Mouse (Mus musculus) olfactory bulb, adult 2 months (tissue): ENCODE measurements around the gene Foxk2. TPM values are rescaled to one million over a fixed set of nuclear protein-coding genes. Genes with fewer than 3 reads are reported as not detected.
"Not testable (repeated sequence)": the region's sequence is repeated elsewhere in the genome, so short reads cannot be mapped to it uniquely, and the experiment has no call there.

ENCODE experiments used
- H3K27ac ChIP-seq: fragments of 200-500 bp; 2 replicates; pipeline ENCODE4 v1.5.1; 2012; ENCODE audit warnings: low read depth, low read length; ENCODE audit not compliant: insufficient read depth
- H3K4me1 ChIP-seq: fragments of 200-500 bp; 2 replicates; pipeline ENCODE4 v1.6.1; 2012; ENCODE audit warnings: low read length; ENCODE audit not compliant: control insufficient read depth, insufficient read depth
- H3K4me3 ChIP-seq: fragments of 200-500 bp; 2 replicates; pipeline ENCODE4 v1.5.1; 2012; ENCODE audit warnings: mild to moderate bottlenecking, low read depth, low read length, moderate library complexity; ENCODE audit not compliant: insufficient read depth
- CTCF ChIP-seq: fragments of 200-500 bp; IDR thresholded peaks from 2 replicates; pipeline ENCODE4 v1.5.1; 2012; ENCODE audit warnings: low read depth, mild to moderate bottlenecking, low read length, moderate library complexity; ENCODE audit not compliant: insufficient read depth
- POLR2A ChIP-seq: fragments of 200-500 bp; IDR thresholded peaks from 2 replicates; pipeline ENCODE4 v1.6.1; 2012; ENCODE audit warnings: mild to moderate bottlenecking, low read depth, low read length, moderate library complexity; ENCODE audit not compliant: insufficient read depth
- WGBS: fragments of 180-500 bp; shearing (Covaris S2); methylation state at CpG from one replicate; pipeline ENCODE4 v1.1.7; 2018; 5-methylcytosine and 5-hydroxymethylcytosine counted together
- polyA plus RNA-seq: library from polyadenylated mRNA; stranded (reverse); fragments of >200 nt; gene quantifications from 2 replicates; pipeline ENCODE4 v1.2.4, GENCODE M21; 2012; ENCODE audit warnings: low replicate concordance; ENCODE audit not compliant: missing spikeins, insufficient read depth, insufficient read length

Foxk2 gene
- polyA plus RNA-seq, 1 experiment: not detected

GRCm38 (mm10) chr11:121326034-121326433, 66.2 kb downstream of the Foxk2 start:
- WGBS: 80% methylated on average over 1 of the region's 1 CpGs
- H3K4me3 ChIP-seq: no peak overlapping the region
- H3K4me1 ChIP-seq: no peaks in the 10 kb centered on the region
- no peak overlapping the region for H3K27ac ChIP-seq
- TF ChIP-seq POLR2A (no peak), CTCF (no peak)

DNA sequence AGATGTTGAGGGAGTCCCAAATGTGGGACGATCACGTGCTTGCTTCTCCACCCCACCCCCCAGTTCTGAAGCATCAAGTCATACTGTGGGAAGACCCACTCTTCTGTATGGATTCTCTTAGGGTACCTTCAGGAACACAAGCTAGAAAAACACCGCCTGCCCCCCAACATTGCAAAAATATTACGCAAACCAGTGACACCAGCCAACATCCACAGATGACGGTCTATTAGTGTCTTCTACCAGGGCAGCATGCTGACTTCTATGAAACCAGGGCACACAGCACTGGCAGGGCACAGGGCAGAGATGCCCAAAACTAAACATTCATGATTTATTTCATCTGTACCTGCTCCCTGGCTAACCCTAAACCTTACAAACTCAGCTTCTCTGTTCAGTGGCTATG, 66.9 kb downstream of the Foxk2 start:
- H3K4me3 ChIP-seq: no peak overlapping the region
- no peak overlapping the region for H3K27ac ChIP-seq
- no peaks in the 10 kb centered on the region for H3K4me1 ChIP-seq
- no peak for TF ChIP-seq POLR2A
- no peak for TF ChIP-seq CTCF
- 98% methylated on average over 5 of the region's 5 CpGs for whole genome bisulfite sequencing

DNA sequence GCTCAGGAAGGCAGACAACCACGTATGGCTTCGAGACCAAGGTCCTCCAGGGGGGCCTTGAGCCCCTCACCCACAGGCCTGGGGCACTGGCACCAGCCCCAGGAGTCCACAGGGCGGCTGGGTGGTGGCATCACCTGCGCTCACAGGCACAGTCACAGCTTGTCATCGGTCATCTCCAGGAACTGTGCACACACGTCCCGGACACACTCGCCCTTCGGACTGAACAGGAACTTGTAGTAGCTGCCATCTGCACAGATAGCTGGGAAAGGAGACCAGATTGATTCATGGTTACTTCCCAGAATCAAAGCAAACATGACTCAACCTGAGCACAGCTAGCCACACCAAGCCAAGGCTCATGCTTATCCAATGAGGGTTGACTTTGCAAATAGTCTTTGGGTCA, 68.4 kb downstream of the Foxk2 start:
- 98% methylated on average over 9 of the region's 9 CpGs for WGBS

GRCm38 (mm10) chr11:121328619-121329018, 68.8 kb downstream of the Foxk2 start:
- no peaks in the 10 kb centered on the region for H3K4me1 ChIP-seq
- no peak for TF ChIP-seq POLR2A
- TF ChIP-seq CTCF: no peak
- no peak overlapping the region for H3K27ac ChIP-seq
- no peak overlapping the region for H3K4me3 ChIP-seq

More for the DNA sequence above, 68.4 kb downstream of the Foxk2 start:
- no peaks in the 10 kb centered on the region for H3K4me1 ChIP-seq
- no peak for TF ChIP-seq CTCF
- no peak for TF ChIP-seq POLR2A
- H3K27ac ChIP-seq: no peak overlapping the region
- H3K4me3 ChIP-seq: no peak overlapping the region

GRCm38 (mm10) chr11:121331641-121332040, 71.9 kb downstream of the Foxk2 start:
- Histone ChIP-seq H3K4me1 (no peaks in the 10 kb centered on the region), H3K27ac (no peak overlapping the region), H3K4me3 (no peak overlapping the region)
- 72% methylated on average over 3 of the region's 3 CpGs for WGBS
- TF ChIP-seq CTCF (no peak), POLR2A (no peak)

- 100% methylated on average over 1 of the region's 1 CpGs for WGBS
- no peak for TF ChIP-seq CTCF
- TF ChIP-seq POLR2A: no peak
- H3K4me1 ChIP-seq: no peaks in the 10 kb centered on the region; the same call in 1 of the 2 replicates
Measured at GRCm38 (mm10) chr11:121339647-121340046, 79.9 kb downstream of the Foxk2 start.

GRCm38 (mm10) chr11:121340287-121340686, 80.5 kb downstream of the Foxk2 start:
- no peak for TF ChIP-seq CTCF
- TF ChIP-seq POLR2A: no peak
- H3K4me3 ChIP-seq: no peak overlapping the region
- no peak overlapping the region for H3K27ac ChIP-seq
- H3K4me1 ChIP-seq: no peaks in the 10 kb centered on the region; the same call in 1 of the 2 replicates
- 88% methylated on average over 1 of the region's 1 CpGs for WGBS

More at GRCm38 (mm10) chr11:121339647-121340046, 79.9 kb downstream of the Foxk2 start:
- Histone ChIP-seq H3K27ac (no peak overlapping the region), H3K4me3 (no peak overlapping the region)

- not testable (repeated sequence) for H3K4me3 ChIP-seq, H3K27ac ChIP-seq, H3K4me1 ChIP-seq
- WGBS: 75% methylated on average over 1 of the region's 1 CpGs
Measured at GRCm38 (mm10) chr11:121342423-121342822, 82.6 kb downstream of the Foxk2 start.

- WGBS: 33% methylated on average over 2 of the region's 2 CpGs
- H3K4me3 ChIP-seq: no peak overlapping the region
- TF ChIP-seq CTCF: no peak
- no peak for TF ChIP-seq POLR2A
- no peaks in the 10 kb centered on the region for H3K4me1 ChIP-seq
- no peak overlapping the region for H3K27ac ChIP-seq
Measured at GRCm38 (mm10) chr11:121347036-121347435, 87.2 kb downstream of the Foxk2 start.

GRCm38 (mm10) chr11:121348166-121348565, 88.4 kb downstream of the Foxk2 start:
- TF ChIP-seq POLR2A: no peak
- no peak for TF ChIP-seq CTCF
- WGBS: 95% methylated on average over 2 of the region's 2 CpGs
- Histone ChIP-seq H3K4me3 (no peak overlapping the region), H3K27ac (no peak overlapping the region), H3K4me1 (peaks cover 2% of the 10 kb centered on the region; the same call in 1 of the 2 replicates)

- not testable (repeated sequence) for H3K4me3 ChIP-seq, H3K27ac ChIP-seq, H3K4me1 ChIP-seq
- 88% methylated on average over 3 of the region's 3 CpGs for WGBS
Measured at GRCm38 (mm10) chr11:121348727-121349126, 88.9 kb downstream of the Foxk2 start.
